Mouse (Mus musculus) urinary bladder, postnatal 14 days (tissue): ENCODE measurements around the gene Pdzd2.

ENCODE experiments used
- DNase-seq: peaks from one replicate; pipeline ENCODE4 v3.0.0; 2021; ENCODE audit warnings: low spot score

The Pdzd2 gene

DNA sequence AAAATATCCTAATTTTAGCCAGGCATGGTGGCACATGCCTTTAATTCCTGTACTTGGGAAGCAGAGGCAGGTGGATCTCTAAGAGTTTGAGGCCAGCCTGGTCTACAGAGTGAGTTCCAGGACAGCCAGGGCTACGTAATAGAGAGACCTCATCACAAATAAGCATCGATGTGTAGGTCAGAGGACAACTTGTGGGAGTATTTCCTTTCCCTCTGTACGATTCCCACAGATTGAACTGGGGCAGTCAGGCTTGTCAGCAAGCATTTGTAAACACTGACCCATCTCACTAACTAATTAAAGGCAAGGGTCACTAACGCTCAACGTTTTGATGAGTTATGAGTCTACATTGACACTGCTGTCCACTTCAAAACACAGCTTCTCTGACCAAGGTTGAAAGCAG lies 425.1 kb downstream of the Pdzd2 start:
- DNase-seq: no peak

DNA sequence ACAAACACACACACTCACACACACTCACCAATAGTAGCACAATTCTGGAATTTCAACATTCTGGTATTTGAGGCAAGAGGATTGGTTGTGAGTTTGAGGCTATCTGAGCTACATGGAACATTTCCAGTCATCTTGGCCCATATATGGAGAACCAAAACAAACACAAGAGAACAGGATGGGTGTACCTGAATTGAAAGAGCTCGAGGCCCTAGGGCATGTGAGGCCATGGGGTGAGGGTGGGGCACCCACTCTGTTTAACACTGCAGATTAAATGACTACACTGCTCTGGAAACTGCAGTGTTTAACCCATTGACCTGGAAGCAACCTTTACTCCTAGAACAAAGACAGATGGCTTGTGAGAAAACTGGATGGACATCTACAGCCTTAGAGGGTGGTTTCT lies 426.5 kb downstream of the Pdzd2 start:
- DNase-seq: peak; percentile 22

DNA sequence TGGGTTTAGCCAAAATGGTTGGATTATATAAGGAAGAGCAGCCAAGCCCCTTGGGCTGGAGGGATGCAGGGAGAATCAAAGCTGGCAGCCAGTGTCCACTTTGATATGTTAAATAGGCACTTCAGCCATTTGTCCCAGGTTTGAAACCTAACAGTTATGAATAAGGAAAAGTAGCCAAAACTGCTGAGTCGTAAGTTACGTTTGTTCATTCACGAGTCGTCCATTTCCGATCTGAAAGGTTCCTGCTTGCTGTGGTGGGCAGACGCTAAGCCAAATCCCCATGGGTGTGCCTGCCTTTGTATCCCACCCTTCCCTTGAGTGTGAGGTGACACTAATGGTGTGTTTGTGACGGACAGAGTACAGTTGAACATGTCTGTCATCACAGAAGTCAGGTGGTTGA lies 428.3 kb downstream of the Pdzd2 start:
- no peak for DNase-seq

DNA sequence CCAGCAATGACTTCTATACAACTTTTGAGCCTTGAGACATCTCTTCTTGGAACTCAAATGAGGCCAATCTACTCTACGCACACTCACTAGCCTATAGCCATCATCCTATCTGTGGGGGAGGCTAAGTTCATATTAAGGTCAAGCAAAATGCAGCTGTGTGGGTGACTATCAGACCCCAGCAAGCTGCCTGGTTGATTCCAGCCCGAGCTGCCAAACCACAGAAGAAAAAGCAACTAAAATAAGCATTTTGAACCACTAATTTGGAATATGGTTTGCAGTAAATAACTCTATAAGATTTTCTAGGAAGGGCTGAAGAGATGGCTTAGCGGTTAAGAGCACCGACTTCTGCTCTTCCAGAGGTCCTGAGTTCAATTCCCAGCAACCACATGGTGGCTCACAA lies 429.0 kb downstream of the Pdzd2 start:
- DNase-seq: no peak
